Mouse (Mus musculus) right cerebral cortex, postnatal 4 days (tissue): ENCODE data around the gene Mlec.

Experiments used
- DNase-seq: peaks from one replicate; pipeline ENCODE4 v3.0.0-alpha.2; 2022

The Mlec gene

DNA sequence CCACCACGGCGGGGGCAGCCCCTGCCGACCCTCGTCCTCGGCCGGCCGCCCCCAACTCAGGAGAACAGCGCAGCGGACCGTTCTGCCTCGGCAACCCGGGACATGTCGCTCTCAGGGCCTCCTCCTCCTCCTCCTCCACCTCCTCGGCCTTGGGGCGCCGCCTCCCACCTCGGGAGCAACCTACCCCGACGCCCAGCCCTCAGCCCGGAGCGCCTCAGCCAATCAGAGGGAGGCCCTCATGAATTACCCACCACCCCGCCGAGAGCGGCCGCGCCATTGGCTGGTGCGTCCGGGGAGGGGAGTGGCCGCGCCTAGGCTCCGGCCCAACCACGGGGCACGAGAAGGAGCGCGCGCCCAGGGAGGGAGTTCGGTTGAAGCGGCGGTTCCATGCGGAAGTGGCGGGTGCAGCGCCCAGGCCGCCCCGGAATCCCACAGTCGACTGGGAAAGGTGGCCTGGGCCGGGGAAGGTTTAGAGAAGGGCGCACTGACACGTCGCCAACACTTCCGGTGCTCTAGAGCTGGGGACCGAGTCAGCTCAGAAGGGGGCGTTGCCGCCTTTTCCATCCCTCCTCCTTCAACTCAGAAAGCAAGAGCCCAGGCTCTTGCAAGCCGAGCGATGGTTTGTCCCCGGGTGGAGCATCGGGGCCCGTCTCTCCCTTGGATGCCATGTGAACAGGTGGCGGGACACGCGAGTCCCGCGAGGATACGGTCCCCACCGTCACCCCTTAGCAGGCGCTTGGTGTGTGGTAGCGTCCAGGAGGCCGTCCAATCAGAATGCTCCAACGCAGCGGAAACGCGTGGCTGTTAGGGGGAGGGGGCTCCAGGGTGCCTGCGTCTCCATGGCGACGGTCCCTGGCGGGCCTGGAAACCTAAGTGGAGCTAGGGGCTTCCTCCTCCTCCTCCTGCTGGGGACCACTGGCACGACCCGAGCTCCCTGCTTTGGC lies at the start of gene Mlec:
Mlec (minus strand) TSS at position 140 of the 944 bp plus-strand sequence.
- DNase-seq, result peak; percentile 97

DNA sequence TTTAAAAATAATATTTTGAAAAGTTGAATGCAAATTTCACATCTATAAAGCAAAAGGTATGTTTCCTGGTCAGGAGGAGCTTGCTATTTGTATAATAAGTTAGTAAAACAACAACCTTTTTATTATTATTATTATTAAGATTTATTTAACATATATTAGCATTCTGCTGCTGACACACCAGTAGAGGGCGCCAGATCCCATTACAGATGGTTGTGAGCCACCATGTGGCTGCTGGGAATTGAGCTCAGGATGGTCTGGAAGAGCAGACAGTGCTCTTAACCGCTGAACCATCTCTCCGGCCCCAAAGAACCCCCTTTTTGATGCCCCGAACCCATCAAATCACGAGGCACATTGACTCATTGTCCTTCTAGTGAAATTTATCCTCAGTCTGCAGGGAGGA lies 49.3 kb upstream of the Mlec start:
- DNase-seq, result peak; percentile 33

DNA sequence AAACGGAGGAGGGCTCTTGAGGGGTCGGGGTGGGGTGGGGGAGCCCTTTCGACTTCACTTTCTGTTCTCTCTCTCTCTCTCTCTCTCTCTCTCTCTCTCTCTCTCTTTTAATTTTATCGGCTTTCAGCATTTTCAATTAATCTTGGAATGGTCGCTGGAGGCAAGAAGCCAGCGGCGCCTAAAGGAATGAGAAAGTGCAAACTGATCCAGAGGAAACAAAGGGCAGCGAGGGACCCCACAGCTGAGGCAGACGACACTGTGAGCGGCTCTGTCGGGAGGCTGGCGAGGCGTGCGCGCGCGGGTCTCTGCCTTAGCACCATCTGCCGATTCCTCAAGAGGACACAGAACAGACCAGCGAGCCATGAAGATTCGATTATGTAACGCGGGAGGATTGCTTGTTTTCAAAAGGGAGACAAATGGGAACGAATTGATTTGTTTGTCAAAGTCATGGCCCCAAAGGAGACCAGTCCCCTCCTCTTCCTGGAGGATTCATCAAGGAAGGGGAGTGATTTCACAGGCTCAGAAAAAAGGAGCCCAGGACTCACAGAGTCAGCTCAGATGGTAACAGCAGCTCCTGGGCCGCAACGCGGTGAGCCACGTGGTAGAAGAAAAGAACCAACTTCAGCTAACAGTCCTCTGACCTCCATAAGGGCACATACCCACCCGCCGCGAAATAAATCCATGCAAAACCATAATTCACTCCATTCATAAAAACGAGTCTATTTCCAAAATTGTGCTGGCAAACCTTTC lies 46.8 kb upstream of the Mlec start:
- DNase-seq, result peak; percentile 63

DNA sequence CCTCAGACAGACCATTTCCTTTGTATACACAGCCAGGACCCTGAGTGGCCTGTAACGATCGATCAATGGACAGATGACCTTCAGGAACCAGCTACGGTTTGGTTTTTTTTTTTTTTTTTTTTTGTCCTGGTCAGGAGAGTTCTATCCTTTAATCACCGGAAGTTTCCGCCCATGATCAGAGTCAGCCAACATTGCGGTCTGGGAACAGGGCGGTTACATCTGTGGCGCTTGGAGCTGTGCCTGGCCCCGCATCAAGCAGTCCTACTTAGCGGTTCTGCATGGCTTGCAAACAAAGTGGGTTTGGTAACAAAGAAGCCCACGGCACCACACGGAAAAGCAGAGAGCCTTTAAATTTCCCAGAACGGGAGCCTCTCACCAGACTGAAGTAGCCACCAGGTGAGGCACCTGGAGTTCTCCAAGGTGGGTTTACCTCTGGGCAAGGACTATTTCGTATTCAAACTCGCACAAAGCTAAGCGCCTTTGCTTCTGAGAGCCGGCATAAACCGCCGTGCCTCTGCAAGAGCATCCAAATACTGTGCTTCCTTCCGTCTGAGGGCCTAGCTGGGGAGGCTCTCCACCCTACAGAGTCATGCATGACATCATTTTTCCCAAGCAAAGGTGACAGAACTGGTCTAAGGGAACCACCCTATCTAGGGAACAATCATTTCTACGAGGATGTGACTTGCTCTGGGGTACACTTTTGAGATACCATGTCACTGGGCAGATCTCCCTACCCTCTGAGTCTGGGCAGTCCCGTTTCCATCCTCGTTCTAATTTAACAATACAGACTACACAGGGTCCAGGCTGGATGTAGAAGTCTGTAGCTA lies 46.0 kb upstream of the Mlec start:
- DNase-seq, result peak; percentile 35

DNA sequence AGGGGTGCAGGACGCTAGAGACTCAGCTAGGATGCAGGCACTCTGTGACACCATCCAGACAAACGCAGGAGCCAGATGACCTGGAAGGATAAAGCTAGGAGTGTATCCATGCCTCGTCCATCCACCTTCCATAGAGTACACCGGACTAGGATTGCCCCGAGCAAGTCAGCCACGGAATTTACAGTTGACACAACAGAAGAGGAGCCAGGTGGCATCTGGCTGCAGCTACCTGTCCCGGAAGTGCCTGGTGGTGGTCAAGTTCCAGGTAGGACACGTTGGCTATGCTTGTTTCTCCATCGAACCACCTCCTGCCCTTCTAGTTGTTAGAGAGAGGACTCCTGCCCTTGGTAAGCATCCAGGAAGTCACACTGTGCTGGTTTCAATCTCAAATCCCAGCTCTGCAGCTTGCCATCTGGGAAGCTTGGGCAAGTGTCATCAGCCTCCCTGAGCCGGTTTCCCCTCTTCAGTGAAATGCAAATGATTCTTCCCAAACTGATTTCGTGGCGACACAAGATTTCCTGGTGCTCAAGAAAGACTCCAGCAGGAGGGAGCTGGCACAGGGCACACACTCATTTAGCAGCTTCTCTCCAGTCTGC lies 36.7 kb upstream of the Mlec start:
- DNase-seq, result no peak

DNA sequence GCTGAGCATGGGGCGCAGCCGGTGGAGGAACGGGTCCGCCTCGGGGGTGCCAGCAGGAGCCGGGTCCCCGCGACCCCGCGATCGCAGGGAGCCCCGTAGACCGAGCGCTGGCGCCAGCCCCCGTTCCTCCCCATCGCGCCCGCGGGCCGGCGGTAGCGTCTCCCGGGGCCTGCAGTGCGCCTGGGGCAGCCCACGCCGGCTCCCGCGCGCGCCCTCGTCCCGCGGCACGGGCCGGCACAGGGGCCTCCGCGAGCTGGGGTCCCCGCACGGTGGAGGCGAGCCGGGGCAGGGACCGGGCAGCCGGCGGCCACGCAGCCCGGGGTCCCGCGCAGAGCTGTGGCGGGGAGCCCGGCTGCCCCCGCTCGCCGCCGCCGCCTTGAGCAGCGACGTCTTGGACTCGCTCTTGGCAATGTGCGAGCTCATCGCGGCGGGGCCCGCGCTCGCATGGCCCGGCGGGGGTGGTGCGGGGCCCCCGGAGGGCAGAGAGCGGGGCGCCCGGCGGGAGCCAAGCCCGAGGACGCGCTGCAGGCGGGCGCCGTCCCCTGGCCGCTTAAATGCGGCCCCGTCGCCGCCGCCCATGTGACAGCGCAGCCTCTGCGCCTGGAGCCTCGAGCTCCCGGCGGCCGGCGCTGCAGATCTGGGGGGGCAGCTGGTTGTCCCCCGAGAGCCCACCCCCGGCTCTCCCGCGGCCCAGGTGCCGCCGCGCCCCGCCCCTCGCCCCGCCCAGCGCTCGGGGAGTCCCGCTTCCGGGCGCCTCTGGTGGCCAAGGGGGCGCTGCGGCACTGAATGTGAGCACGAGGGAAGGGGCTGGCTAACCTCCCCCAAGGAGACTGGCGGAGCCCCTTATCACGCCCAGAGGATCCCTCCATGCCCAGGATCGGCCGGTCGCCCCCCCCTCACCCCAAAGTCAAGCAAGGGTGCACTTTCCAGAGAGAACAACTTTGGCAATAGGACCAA lies 36.0 kb upstream of the Mlec start, which contains the start of gene Cabp1:
Cabp1 (minus strand) TSS at position 713 of the 957 bp plus-strand sequence.
- DNase-seq, result peak; percentile 79

DNA sequence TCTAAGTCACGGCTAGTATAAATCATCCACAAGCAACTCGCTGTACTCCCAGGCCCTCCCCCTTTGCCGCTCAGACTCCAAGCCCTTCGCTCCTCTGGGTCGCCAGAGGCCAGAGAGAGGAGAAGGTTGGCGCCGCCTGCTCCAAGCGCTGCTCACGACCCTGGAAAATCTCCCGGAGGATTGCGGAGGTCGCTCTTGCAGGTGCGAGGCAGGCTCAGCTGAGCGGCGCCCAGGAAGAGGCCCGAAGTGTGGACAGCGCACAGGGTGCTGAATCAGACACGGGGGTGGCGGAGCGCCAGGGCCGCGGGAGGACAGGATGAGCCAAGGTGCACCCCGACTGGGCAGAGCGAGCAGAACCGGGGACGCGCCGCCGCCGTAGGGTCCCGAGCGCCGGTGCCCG lies 35.2 kb upstream of the Mlec start:
- peak; percentile 59 for DNase-seq

DNA sequence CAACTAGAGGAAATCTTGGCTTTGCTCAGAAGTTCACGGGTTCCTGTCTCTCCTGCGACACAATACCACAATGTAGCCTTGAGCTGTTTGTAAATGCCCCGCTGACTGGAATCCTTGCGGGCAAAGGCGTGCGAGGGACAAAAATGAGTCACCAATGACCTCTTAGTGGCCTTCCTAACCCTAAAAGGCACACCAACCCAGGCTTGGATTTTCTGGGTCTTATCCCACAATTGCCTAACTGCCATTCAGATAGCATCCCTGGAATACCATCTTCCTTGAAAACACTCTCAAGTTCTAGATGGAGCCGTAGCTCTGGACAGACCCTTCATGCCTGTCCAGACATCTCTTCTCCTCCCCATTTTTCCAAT lies 34.8 kb upstream of the Mlec start:
- DNase-seq, result no peak

DNA sequence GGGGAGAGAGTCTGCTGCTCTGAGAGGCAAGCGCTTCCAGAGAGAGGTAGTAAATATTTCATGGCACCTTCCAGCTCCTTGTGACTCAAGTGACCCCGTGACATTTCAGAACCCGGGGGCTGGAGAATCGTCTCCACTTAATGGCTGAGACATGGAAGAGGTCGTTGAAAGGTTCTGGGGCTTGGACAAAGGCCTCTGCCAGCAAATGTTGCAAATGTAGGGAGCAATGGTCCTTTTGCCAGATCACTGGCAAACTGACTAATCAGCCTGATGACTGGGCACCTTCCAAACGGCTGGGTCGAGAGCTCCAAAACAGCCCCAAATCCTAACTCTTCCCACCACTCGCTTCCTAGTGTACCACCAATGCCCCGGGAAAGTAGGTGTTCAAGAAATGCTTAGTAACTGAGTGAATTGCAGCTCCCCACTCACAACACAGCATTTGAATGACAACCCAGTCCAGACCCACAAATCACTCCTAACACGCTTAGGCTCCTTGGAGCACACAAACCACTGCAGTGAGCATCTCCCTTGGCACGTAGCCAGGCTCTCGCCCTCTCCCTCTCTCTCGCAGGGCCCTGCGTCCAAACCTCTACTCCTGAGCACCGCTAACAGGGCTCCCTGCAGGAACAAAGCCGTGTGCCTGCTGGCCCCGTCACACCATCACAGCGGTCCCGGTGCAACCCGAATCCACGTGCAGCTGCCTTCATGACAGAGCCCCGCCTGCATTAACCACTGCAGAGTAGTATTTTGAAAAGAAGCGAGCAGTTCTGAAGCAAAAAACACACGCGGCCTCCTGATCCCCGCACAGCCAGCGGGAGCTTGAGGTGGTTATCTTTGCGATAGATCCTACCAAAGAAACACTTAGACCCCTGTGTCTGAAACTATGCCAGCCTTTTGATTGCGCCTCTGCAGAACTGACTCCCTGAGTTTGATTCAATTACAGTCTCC lies 34.2 kb upstream of the Mlec start:
- DNase-seq, result peak; percentile 44

DNA sequence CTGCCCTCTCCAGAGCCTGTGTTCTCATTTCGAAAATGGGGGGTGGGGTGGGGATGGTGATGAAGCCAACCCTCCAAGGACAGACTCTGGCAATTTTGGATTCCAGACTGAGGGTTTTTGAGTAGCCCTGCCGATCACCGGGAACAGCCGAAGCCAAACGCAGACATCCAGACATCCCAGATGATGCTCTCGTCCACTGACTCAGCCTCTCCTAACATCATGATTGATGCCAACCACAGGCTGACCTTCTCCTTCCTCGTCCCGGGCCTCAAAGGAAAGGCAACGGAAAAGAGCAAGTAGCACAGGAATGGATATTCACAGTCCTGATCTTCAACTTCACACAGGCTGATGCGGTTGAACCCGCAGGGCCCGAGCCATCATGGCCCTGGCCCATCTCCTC lies 32.1 kb upstream of the Mlec start:
- no peak for DNase-seq

DNA sequence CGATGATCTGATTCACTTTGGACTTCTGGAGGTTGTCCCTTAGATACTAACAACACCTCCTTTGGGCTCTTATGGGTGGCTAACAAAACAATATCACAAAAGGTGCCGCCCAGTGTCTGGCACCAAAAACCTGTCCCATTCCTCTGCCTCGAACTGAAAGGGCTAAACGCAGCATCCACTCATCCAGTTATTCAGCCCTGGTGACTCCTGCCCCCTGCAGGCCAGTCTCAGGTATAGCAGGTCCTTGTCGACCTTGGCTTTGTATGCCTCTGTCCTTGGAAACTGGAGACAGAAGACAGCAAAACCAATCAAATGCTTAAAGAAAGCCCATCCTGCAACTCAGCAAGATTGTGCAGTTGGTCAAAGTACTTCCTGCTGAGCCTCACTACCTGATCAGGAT lies 30.8 kb upstream of the Mlec start:
- peak; percentile 39 for DNase-seq

DNA sequence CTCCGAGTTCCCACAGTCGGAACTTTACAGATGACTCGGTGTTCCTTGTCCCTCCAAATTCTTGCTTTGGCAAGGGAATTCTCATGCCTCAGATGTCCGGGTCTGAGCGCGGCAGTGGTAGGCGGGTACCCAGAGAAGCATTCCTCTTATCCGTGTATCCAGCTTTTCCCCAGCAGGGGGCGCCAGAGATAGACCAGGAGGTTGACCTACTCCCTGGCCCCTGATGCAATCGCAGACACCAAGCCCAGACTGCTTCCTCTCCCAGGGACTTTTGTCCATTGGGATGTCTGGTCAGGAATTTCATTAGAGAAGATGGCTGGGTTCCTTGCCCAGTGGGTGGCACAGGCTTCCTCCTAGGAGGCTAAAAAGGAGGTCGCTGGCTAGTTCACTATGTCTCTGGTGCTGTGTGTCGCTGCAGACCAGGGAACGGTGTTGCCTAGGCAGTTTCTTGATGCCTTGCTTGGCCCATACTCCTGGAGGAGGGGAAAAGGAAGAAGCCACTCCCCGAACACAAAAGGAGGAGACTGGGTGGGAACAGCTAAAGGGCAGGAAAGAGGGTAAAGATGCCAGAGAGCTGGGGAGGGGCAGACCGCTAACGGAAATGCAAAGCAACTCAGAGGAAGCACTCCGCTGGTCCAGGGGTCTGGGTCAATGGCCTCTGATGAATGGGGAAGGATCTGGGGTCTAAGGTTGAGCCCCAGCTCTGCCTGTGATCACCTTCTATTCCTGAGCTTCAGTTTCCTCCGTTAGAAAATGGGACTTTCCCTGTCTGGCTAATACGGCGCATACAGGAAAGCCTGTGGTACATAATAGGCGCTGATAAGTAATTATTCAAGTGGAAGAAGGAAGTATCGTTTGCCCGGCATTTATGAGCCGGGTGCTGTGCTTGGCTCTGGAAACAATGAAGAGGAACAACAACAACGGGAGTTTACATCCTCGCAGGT lies 29.5 kb upstream of the Mlec start:
- DNase-seq, result peak; percentile 94

DNA sequence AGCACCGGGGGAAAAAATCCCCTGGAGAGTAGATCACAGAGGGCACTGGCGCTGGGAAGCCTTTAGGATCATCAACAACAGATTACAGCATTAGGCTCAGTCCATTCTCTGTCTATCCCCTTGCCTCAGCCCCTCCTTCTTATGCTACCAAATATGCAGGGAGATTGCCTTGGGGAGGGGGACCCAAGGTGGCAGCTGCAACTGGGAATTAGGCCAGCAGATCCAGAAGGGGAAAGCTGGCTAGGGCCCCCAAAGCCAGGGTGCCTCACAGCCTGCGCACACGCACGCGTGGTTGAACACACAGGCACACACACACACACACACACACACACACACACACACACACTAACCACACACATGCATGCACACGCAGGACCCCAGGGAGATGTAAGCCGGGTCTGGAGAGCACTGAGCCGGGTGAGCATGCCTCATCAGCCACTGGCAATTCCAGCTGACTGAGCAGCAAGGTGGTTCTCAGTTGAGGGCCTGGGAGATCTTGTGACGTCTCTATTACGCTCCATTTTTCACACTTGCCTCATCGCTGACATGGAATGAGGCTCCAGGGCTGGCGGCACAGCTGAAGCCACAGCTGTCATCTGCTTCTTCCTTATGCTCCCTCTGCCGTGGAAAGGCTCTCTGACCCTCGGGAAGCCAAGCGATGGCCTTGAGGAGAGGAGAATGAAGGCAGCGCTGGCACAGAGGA lies 28.5 kb upstream of the Mlec start:
- DNase-seq, result no peak

DNA sequence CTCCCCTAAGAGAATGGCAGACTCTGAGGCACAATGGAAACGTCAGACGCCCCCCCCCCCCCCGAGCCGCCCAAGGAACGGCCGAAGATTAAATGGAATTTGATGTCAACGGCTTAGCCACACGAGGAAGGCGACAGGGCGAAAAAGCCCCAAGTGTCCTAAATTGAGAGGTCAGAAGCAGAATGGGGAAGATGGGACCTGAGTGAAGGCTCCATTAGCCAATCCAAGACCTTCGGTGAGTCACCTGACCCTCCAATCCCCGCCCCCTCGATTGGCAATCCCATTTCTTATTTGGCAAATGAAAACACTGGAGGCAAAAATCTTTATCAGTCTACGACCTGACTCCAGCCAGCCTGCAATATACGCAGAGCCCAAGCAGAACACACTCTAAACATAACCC lies 26.7 kb upstream of the Mlec start:
- DNase-seq, result peak; percentile 69

DNA sequence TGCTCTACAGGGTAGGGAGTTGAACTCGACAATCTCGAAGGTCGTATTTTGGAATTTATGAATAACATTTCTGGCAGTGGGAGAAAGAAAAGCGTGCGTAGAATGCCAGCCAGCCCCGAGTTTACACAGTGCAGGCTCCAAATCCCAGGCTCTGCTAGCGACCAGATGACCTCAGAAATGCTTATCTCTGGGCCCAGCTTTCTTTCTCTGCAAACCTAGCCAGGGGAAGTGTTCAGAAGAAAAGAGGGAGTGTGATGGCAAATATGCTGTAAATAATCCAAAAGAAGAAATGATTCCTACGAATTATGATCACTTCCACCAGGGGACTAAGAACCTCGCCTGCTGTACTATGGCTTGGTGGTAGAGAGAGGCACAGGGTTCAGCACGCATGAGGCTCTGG lies 25.5 kb upstream of the Mlec start:
- no peak for DNase-seq

DNA sequence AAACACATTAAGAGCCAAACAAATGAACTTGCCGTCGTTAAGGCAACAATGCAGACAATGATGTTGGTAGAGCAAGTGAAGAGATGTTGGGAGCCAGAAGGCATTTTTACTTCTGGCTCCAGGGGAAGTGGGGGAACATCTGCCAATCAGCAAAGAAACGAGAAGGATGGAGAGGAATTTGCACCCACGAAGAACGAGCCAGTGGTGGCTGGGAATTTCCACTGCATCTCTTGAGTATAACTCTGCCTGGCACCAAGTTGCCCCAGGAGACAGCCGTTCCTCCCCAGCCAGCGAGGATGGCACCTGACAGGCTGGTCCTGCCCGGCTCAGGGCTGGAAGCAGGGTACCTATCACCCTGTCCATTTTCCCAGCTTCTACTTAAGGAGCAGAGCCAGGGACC lies 24.9 kb upstream of the Mlec start:
- DNase-seq, result no peak

DNA sequence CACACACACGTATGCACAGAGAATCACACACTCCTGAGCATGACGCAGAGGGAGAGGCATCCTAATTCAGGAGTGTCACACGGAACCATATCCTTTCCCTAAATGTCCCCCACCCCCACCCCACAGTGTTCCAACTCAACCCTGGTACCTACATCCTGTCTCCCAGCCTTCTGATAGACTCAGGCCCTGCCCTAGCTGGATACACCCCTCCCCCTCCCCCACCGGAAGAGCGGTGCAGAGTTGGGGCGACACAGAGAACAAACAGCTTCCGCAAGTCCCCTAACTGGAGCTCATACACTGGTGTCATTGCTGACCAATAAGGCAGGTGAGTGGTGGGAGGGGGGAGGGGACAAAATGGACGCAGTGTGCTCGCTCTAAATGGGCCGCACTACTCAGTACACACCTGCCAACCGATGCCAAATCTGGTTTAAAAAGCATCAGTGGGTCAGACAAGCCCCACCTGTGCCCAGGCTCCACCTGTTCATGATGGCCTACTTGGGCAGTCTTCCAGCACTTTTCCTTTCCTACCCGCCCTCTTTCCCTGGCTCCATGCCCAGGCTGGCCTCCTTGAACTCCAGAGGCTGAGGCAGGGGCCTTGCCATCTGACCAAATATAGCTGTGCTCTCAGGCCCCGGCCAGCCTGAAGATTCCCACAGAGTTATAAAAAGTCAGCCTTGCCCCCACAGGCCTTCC lies 23.4 kb upstream of the Mlec start:
- DNase-seq, result no peak

DNA sequence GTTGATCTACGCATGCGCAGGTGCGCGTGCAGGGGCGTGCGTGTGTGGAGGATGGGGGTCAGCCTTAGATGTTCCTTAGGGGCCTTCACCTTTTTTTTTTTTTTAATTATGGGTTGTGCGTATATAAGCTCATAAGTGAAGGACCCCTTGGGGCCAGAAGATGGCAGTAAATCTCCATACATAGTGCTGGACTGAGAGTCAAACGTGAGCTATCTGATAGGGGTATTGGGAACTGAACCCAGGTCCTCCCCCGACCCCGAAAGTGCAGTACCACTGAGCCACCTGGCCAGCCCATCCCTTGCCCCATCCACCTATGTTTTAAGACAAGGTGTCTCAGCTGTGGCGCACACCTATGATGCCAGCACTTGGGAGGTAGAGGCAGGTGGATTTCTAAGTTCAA lies 21.6 kb upstream of the Mlec start:
- no peak for DNase-seq
